Mouse (Mus musculus) heart, embryonic 14.5 days (tissue): ENCODE results near the gene Ggn. TPM values are rescaled to one million over a fixed set of nuclear protein-coding genes. Genes with fewer than 3 reads are reported as not detected.
"Not testable (repeated sequence)": the region's sequence is repeated elsewhere in the genome, so short reads cannot be mapped to it uniquely, and the experiment has no call there.

Source experiments
- ATAC-seq: fragments of 200-750 bp; cut with Nextera tagmentation; 2 replicates; pipeline ENCODE4 v1.8.0; 2017; ENCODE audit warnings: low read depth, moderate TSS enrichment; ENCODE audit not compliant: insufficient number of reproducible peaks, insufficient read depth, low FRiP score
- H3K27ac ChIP-seq, 2 experiments: fragments of 200-500 bp in 1 of 2; fragments of 300-500 bp in 1 of 2; sonication (generic) in 1 of 2; replicated peaks in 1 of 2; 2 replicates each; pipeline ENCODE4 v1.5.1; 2012 to 2014; ENCODE audit warnings: low read depth in 2 of 2, low read length in 2 of 2, control low read depth in 1 of 2, mild to moderate bottlenecking in 1 of 2, mixed read lengths in 1 of 2; ENCODE audit not compliant: control insufficient read depth in 1 of 2, insufficient read depth in 1 of 2
- H3K27me3 ChIP-seq: fragments of 300-500 bp; sonication (generic); 2 replicates; pipeline ENCODE4 v1.6.1; 2014; ENCODE audit warnings: mild to moderate bottlenecking, low read length, control low read depth; ENCODE audit not compliant: control insufficient read depth, insufficient read depth
- H3K36me3 ChIP-seq: fragments of 300-500 bp; sonication (generic); 2 replicates; pipeline ENCODE4 v1.6.1; 2014; ENCODE audit warnings: mild to moderate bottlenecking, control low read depth, low read length, mixed read lengths; ENCODE audit not compliant: control insufficient read depth, insufficient read depth
- H3K4me1 ChIP-seq, 2 experiments: fragments of 200-500 bp in 1 of 2; fragments of 300-500 bp in 1 of 2; sonication (generic) in 1 of 2; 2 replicates each; pipeline ENCODE4 v1.6.1; 2012 to 2014; ENCODE audit warnings: low read length in 2 of 2, control low read depth in 1 of 2, mixed read lengths in 1 of 2; ENCODE audit not compliant: control insufficient read depth in 2 of 2, insufficient read depth in 2 of 2
- H3K4me2 ChIP-seq: fragments of 300-500 bp; sonication (generic); 2 replicates; pipeline ENCODE4 v1.6.1; 2014; ENCODE audit warnings: mild to moderate bottlenecking, low read length
- H3K4me3 ChIP-seq, 2 experiments: fragments of 200-500 bp in 1 of 2; fragments of 300-500 bp in 1 of 2; sonication (generic) in 1 of 2; 2 replicates each; pipeline ENCODE4 v1.5.1; 2012 to 2014; ENCODE audit warnings: low read length in 2 of 2, mild to moderate bottlenecking in 2 of 2, control low read depth in 1 of 2, low read depth in 1 of 2, moderate library complexity in 1 of 2; ENCODE audit not compliant: control insufficient read depth in 1 of 2, insufficient read depth in 1 of 2
- H3K9ac ChIP-seq: fragments of 300-500 bp; sonication (generic); 2 replicates; pipeline ENCODE4 v1.6.1; 2014; ENCODE audit warnings: mild to moderate bottlenecking, low read length
- H3K9me3 ChIP-seq: fragments of 300-500 bp; sonication (generic); 2 replicates; pipeline ENCODE4 v1.6.1; 2016; ENCODE audit warnings: low read length, control low read depth; ENCODE audit not compliant: control insufficient read depth
- WGBS: fragments of 180-500 bp; shearing (Covaris S2); extraction: QIAGEN DNeasy Blood & Tissue Kit; methylation state at CpG from one replicate; pipeline ENCODE4 v1.1.7; 2014; 5-methylcytosine and 5-hydroxymethylcytosine counted together
- polyA plus RNA-seq: library from polyadenylated mRNA; unstranded; fragments of >200 nt; fragmentation: Nextera tagmentation; extraction: Ambion mirVana; gene quantifications from 2 replicates; pipeline ENCODE4 v1.2.1, GENCODE M21; 2014

The Ggn gene
- polyA plus RNA-seq, 1 experiment from 2014 or later: 0.86 TPM

- Histone ChIP-seq H3K9ac (peak overlapping the region; percentile 65), H3K36me3 (peaks cover 41% of the 10 kb centered on the region), H3K27ac (no peak overlapping the region), H3K4me1 (peaks cover 21 to 30% of the 10 kb centered on the region in 2 experiments; a peak in 3 of 4 replicates), H3K4me2 (peak overlapping the region; percentile 82), H3K9me3 (no peaks in the 10 kb centered on the region), H3K27me3 (peaks cover 46% of the 10 kb centered on the region), H3K4me3 (peak overlapping the region; percentile 60 to 68; a peak in 3 of 4 replicates)
- ATAC-seq: no peak
- WGBS: 6% methylated on average over 34 of the region's 34 CpGs
These were observed 1.6 kb downstream of the Ggn start for GRCm38 (mm10) chr7:29171562-29172097.

GRCm38 (mm10) chr7:29172390-29173016, 2.5 kb downstream of the Ggn start:
- H3K9me3 ChIP-seq: no peaks in the 10 kb centered on the region
- peaks cover 42% of the 10 kb centered on the region for H3K27me3 ChIP-seq
- H3K4me3 ChIP-seq: peak overlapping the region in 1 of 2 experiments; percentile 60; a peak in 1 of 4 replicates
- H3K4me1 ChIP-seq: peaks cover 21 to 30% of the 10 kb centered on the region in 2 experiments; a peak in 3 of 4 replicates
- WGBS: 36% methylated on average over 32 of the region's 32 CpGs
- H3K36me3 ChIP-seq: peaks cover 49% of the 10 kb centered on the region
- H3K27ac ChIP-seq: no peak overlapping the region
- H3K9ac ChIP-seq: no peak overlapping the region
- no peak overlapping the region for H3K4me2 ChIP-seq
- no peak for ATAC-seq

GRCm38 (mm10) chr7:29178106-29178505, 8.1 kb downstream of the Ggn start:
- 92% methylated on average over 4 of the region's 4 CpGs for WGBS
- H3K4me3 ChIP-seq: no peak overlapping the region
- H3K4me1 ChIP-seq: peaks cover 6 to 15% of the 10 kb centered on the region in 2 experiments
- no peak overlapping the region for H3K9ac ChIP-seq
- H3K27me3 ChIP-seq: peaks cover 9% of the 10 kb centered on the region
- H3K36me3 ChIP-seq: peaks cover 55% of the 10 kb centered on the region
- 0 out of 2 replicates have a peak overlapping the region, but pooled peaks have one; percentile 82 for H3K4me2 ChIP-seq
- no peaks in the 10 kb centered on the region for H3K9me3 ChIP-seq
- ATAC-seq: no peak
- no peak overlapping the region for H3K27ac ChIP-seq

GRCm38 (mm10) chr7:29179323-29179722, 9.3 kb downstream of the Ggn start:
- Histone ChIP-seq H3K9ac (peak overlapping the region; percentile 86), H3K27ac (no peak overlapping the region)
- 24% methylated on average over 7 of the region's 7 CpGs for WGBS

GRCm38 (mm10) chr7:29180077-29180853, 10.3 kb downstream of the Ggn start, which contains the start of gene Psmd8:
Psmd8 (minus strand) TSS chr7:29180701.
- H3K36me3 ChIP-seq: peaks cover 33% of the 10 kb centered on the region
- ATAC-seq: peak; percentile 95
- no peaks in the 10 kb centered on the region for H3K9me3 ChIP-seq
- peaks cover 6 to 15% of the 10 kb centered on the region in 2 experiments for H3K4me1 ChIP-seq
- H3K9ac ChIP-seq: peak within 1 kb of the TSS; percentile 86
- peak within 1 kb of the TSS; percentile 34 to 57 for H3K27ac ChIP-seq
- peak within 1 kb of the TSS; percentile 82 for H3K4me2 ChIP-seq
- H3K27me3 ChIP-seq: no peaks in the 10 kb centered on the region
- peak within 1 kb of the TSS; percentile 71 to 87 for H3K4me3 ChIP-seq
- under 1% methylated on average over 62 of the region's 62 CpGs for WGBS

More at GRCm38 (mm10) chr7:29179323-29179722, 9.3 kb downstream of the Ggn start:
- H3K4me3 ChIP-seq: peak overlapping the region; percentile 29 to 71
- H3K27me3 ChIP-seq: no peaks in the 10 kb centered on the region
- H3K4me1 ChIP-seq: peaks cover 6 to 15% of the 10 kb centered on the region in 2 experiments
- no peak for ATAC-seq
- H3K36me3 ChIP-seq: peaks cover 43% of the 10 kb centered on the region
- peak overlapping the region; percentile 82 for H3K4me2 ChIP-seq
- no peaks in the 10 kb centered on the region for H3K9me3 ChIP-seq

- Histone ChIP-seq H3K4me3 (peak overlapping the region; percentile 71 to 87; a peak in 3 of 4 replicates), H3K9ac (no peak overlapping the region), H3K4me2 (peak overlapping the region; percentile 82), H3K4me1 (peaks cover 6 to 15% of the 10 kb centered on the region in 2 experiments), H3K27me3 (no peaks in the 10 kb centered on the region), H3K36me3 (peaks cover 27% of the 10 kb centered on the region), H3K9me3 (no peaks in the 10 kb centered on the region), H3K27ac (no peak overlapping the region)
- WGBS: 39% methylated on average over 5 of the region's 5 CpGs
- ATAC-seq: no peak
These were observed 10.8 kb downstream of the Ggn start for GRCm38 (mm10) chr7:29180854-29181236.

- H3K27ac ChIP-seq, H3K4me2 ChIP-seq, H3K9ac ChIP-seq, H3K4me3 ChIP-seq, H3K27me3 ChIP-seq, ATAC-seq, H3K9me3 ChIP-seq: not testable (repeated sequence)
- H3K4me1 ChIP-seq: peaks cover 6 to 15% of the 10 kb centered on the region in 2 experiments
- H3K36me3 ChIP-seq: peaks cover 23% of the 10 kb centered on the region
- 87% methylated on average over 4 of the region's 4 CpGs for WGBS
These were observed 11.3 kb downstream of the Ggn start for GRCm38 (mm10) chr7:29181323-29181722.
